ENCODE assay signal across 1 mouse cellular context in genomic region chr3:89254994-89255393, GRCm38 (mm10).
A peak's percentile ranks its signal among the peaks of the same experiment; 100 is the strongest.
TF ChIP-seq lines count a peak whose summit lies in the region.

No protein-coding gene starts in this region.

TF ChIP-seq in MEL, 35 proteins besides CTCF, POLR2A, EP300 and RAD21:
- no peak for TF ChIP-seq SIN3A (IDR thresholded peaks at IDR 0.05; ENCODE audit: low read length)
- peak; percentile 40; the same call in 1 of the 2 replicates for TF ChIP-seq TAL1 (IDR thresholded peaks at IDR 0.05; ENCODE audit: low read length)
- TF ChIP-seq ELF1 (IDR thresholded peaks at IDR 0.05; ENCODE audit: low read depth, low read length): no peak
- TF ChIP-seq ZKSCAN1 (IDR thresholded peaks at IDR 0.05; ENCODE audit: low read depth, low read length): no peak
- peak; percentile 88 for TF ChIP-seq RCOR1 (IDR thresholded peaks at IDR 0.05; ENCODE audit: low read depth, low read length)
- no peak for TF ChIP-seq MAX (IDR thresholded peaks at IDR 0.05; ENCODE audit: low read length)
- no peak for TF ChIP-seq HCFC1 (IDR thresholded peaks at IDR 0.05; ENCODE audit: low read depth, low read length)
- no peak for TF ChIP-seq NRF1 (IDR thresholded peaks at IDR 0.05; ENCODE audit: insufficient read depth, low read depth, low read length, poor library complexity, severe bottlenecking)
- TF ChIP-seq CHD1 (IDR thresholded peaks at IDR 0.05; ENCODE audit: low read depth, low read length): no peak
- TF ChIP-seq TBP (IDR thresholded peaks at IDR 0.05; ENCODE audit: low read depth, low read length): no peak
- no peak for TF ChIP-seq ZMIZ1 (IDR thresholded peaks at IDR 0.05; ENCODE audit: low read depth, low read length)
- TF ChIP-seq MAZ (IDR thresholded peaks at IDR 0.05; ENCODE audit: low read depth, low read length): no peak
- no peak for TF ChIP-seq CHD2 (IDR thresholded peaks at IDR 0.05; ENCODE audit: low read length)
- TF ChIP-seq MEF2A (IDR thresholded peaks at IDR 0.05; ENCODE audit: extremely low read depth, insufficient replicate concordance, low read depth, low read length, poor library complexity, severe bottlenecking): no peak
- TF ChIP-seq NELFE (IDR thresholded peaks at IDR 0.05; ENCODE audit: low read depth, low read length): no peak
- TF ChIP-seq USF1 (IDR thresholded peaks at IDR 0.05; ENCODE audit: low read depth, low read length): no peak
- TF ChIP-seq GATA1 (IDR thresholded peaks at IDR 0.05; ENCODE audit: low read depth, low read length): peak; percentile 27; the same call in 1 of the 2 replicates
- no peak for TF ChIP-seq USF2 (IDR thresholded peaks at IDR 0.05; ENCODE audit: borderline replicate concordance in 1 of 2, insufficient read depth in 1 of 2, low read depth in 1 of 2, low read length in 2 of 2)
- TF ChIP-seq POLR2AphosphoS5 (IDR thresholded peaks at IDR 0.05; ENCODE audit: borderline replicate concordance, low read depth, low read length): no peak
- TF ChIP-seq SMC3 (IDR thresholded peaks at IDR 0.05; ENCODE audit: low read depth, low read length): no peak
- no peak for TF ChIP-seq UBTF (IDR thresholded peaks at IDR 0.05; ENCODE audit: borderline replicate concordance, insufficient read depth, low read depth, low read length)
- TF ChIP-seq MYC (IDR thresholded peaks at IDR 0.05; ENCODE audit: low read depth, low read length): 0 out of 2 replicates have a peak, but pooled peaks have one; percentile 51
- no peak for TF ChIP-seq ZNF384 (IDR thresholded peaks at IDR 0.05; ENCODE audit: low read depth, low read length)
- TF ChIP-seq MXI1 (IDR thresholded peaks at IDR 0.05; ENCODE audit: low read depth, low read length): no peak
- TF ChIP-seq KAT2A (conservative IDR thresholded peaks at IDR 0.05; ENCODE audit: low read depth, low read length): no peak
- no peak for TF ChIP-seq ETS1 (IDR thresholded peaks at IDR 0.05; ENCODE audit: low read depth, low read length)
- TF ChIP-seq MYB (IDR thresholded peaks at IDR 0.05; ENCODE audit: low read depth, low read length): no peak
- TF ChIP-seq BHLHE40 (IDR thresholded peaks at IDR 0.05; ENCODE audit: borderline replicate concordance, low read depth, low read length): no peak
- no peak for TF ChIP-seq E2F4 (IDR thresholded peaks at IDR 0.05; ENCODE audit: borderline replicate concordance, low read depth, low read length)
- TF ChIP-seq MAFK (IDR thresholded peaks at IDR 0.05; ENCODE audit: borderline replicate concordance, low read depth, low read length): no peak
- peak; percentile 24; the same call in 1 of the 2 replicates for TF ChIP-seq TCF12 (IDR thresholded peaks at IDR 0.05; ENCODE audit: low read depth, low read length)
- TF ChIP-seq POLR2AphosphoS2 (IDR thresholded peaks at IDR 0.05; ENCODE audit: low read length): no peak
TF ChIP-seq in MEL: peak in this region for 5.
